Mouse (Mus musculus): ENCODE data around the gene Fjx1. TPM values are rescaled to one million over a fixed set of nuclear protein-coding genes. Genes with fewer than 3 reads are reported as not detected.
A peak's percentile ranks its signal among the peaks of the same experiment; 100 is the strongest.

Fjx1 gene
- total and polyA plus RNA-seq, 3 experiments: 0.17 to 0.55 (median 0.43) TPM

DNA sequence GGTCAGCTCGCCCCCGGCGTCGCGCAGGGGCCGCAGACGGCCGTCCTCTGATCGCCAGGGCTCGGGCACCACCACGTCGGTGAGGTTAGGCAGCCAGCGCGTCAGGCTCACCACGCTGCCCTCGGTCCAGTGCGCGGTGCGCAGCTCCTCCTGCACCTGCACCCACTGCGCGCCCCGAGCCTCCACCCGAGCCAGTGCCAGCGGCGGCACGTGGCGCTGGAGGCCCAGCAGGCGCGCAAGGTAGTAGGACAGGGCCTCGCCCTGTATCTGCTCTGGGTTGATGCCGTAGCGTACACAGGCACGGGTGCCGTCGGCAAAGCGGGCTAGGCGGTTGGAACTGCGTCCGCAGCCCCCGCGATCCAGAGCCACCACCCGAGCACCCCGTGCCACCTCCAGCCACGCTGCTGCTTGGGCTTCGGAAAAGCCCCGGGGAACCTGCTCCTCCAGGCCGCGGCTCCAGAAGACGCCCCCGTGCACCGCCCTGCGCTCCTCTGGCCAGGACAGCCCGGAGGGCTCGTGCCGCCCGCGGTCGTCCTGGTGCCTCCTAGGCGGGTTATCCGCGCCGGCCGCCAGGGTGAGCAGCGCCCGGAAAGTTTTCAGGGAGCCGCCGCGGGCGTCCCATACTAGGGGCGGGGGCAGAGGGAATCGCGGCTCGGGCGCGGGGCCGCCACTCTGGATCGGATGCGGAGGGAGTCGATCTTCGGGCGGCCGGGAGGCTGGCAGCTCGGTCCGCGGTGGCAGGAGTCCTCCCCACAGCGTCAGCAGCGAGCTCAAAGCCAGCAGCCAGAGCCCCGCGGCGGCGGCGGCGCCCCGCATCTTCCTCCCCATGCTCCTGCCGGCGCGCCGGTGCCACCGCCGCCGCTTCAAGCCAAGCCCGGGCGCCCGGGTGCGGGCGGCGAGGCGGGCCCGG, 1.3 kb downstream of the Fjx1 start:
- no peak overlapping the region for H3K27ac ChIP-seq (ENCODE audit: insufficient read depth, low read depth)
- H3K79me2 ChIP-seq (replicated peaks; ENCODE audit: control insufficient read depth, extremely low read depth, insufficient read depth, poor library complexity, severe bottlenecking): no peaks in the 10 kb centered on the region
- TF ChIP-seq JUND (conservative IDR thresholded peaks at IDR 0.05; ENCODE audit: low read depth, low read length): no peak
- no peak for TF ChIP-seq POLR2AphosphoS2 (IDR thresholded peaks at IDR 0.05; ENCODE audit: low read depth, low read length)
- no peak for TF ChIP-seq TCF12 (IDR thresholded peaks at IDR 0.05; ENCODE audit: low read depth, low read length)
- TF ChIP-seq ZC3H11A (IDR thresholded peaks at IDR 0.05; ENCODE audit: low read depth, low read length): no peak
- no peak for TF ChIP-seq RCOR1 (conservative IDR thresholded peaks at IDR 0.05; ENCODE audit: low read depth, low read length)
- TF ChIP-seq MEF2A (IDR thresholded peaks at IDR 0.05; ENCODE audit: borderline replicate concordance, low read depth, low read length): no peak
- no peak for TF ChIP-seq MAFK (IDR thresholded peaks at IDR 0.05; ENCODE audit: insufficient replicate concordance, low read length)
- no peak for TF ChIP-seq CTCF (conservative IDR thresholded peaks at IDR 0.05 in 1 of 2, IDR thresholded peaks at IDR 0.05 in 1 of 2; ENCODE audit: low read depth in 2 of 2, low read length in 2 of 2)
- no peak for TF ChIP-seq MAZ (IDR thresholded peaks at IDR 0.05; ENCODE audit: low read depth, low read length)
- TF ChIP-seq GABPA (IDR thresholded peaks at IDR 0.05; ENCODE audit: insufficient replicate concordance, low read depth, low read length): no peak
- no peak for TF ChIP-seq TBP (conservative IDR thresholded peaks at IDR 0.05; ENCODE audit: low read depth, low read length)
- no peaks in the 10 kb centered on the region for H3K36me3 ChIP-seq (replicated peaks in 1 of 2; ENCODE audit: control insufficient read depth in 1 of 2, insufficient read depth in 1 of 2, low read length in 1 of 2)
- peak overlapping the region in 1 of 3 experiments; percentile 55 for H3K4me3 ChIP-seq (replicated peaks in 1 of 3; ENCODE audit: low read depth in 2 of 3, low read length in 2 of 3, poor library complexity in 1 of 3)
- dilution Hi-C loops (cut with MboI; ENCODE audit: extremely low pct_ligation_motif_present, extremely low pct_unique_long_range_greater_than_20kb, low sequenced_read_pairs) (no loop called here), in situ Hi-C loops (cut with MboI; ENCODE audit: low pct_ligation_motif_present, low pct_unique_long_range_greater_than_20kb, low sequenced_read_pairs) (loop anchor here (10.0 kb wide), 1 partner anchor 356 kb away; no protein-coding TSS in a partner anchor)
- no peak for DNase-seq (ENCODE audit: extremely low read depth)
- H3K9me3 ChIP-seq (replicated peaks; ENCODE audit: low read length): peaks cover 11% of the 10 kb centered on the region
- no peak overlapping the region for H3K4me2 ChIP-seq (ENCODE audit: insufficient read depth, low read depth, poor library complexity, severe bottlenecking)
- H3K9ac ChIP-seq (ENCODE audit: insufficient read depth, low read depth): no peak overlapping the region
- peaks cover 0 to 8% of the 10 kb centered on the region in 2 experiments; a peak in 2 of 4 replicates for H3K4me1 ChIP-seq (ENCODE audit: control insufficient read depth in 1 of 2, insufficient read depth in 2 of 2)
- no peaks in the 10 kb centered on the region for H3K27me3 ChIP-seq (replicated peaks)

GRCm38 (mm10) chr2:102450248-102450760, 2.0 kb downstream of the Fjx1 start:
- H3K27me3 ChIP-seq (replicated peaks): no peaks in the 10 kb centered on the region

More at GRCm38 (mm10) chr2:102450248-102450760, 2.0 kb downstream of the Fjx1 start:
- TF ChIP-seq NELFE (IDR thresholded peaks at IDR 0.05; ENCODE audit: low read depth, low read length) (no peak), IRF4 (IDR thresholded peaks at IDR 0.05; ENCODE audit: low read depth, low read length) (no peak), KAT2A (IDR thresholded peaks at IDR 0.05; ENCODE audit: insufficient replicate concordance, low read length) (no peak), SMC3 (IDR thresholded peaks at IDR 0.05; ENCODE audit: low read depth, low read length) (no peak), USF2 (conservative IDR thresholded peaks at IDR 0.05; ENCODE audit: low read depth, low read length) (no peak), RAD21 (IDR thresholded peaks at IDR 0.05; ENCODE audit: low read depth, low read length) (no peak), MYC (IDR thresholded peaks at IDR 0.05; ENCODE audit: low read depth, low read length) (no peak), CHD1 (IDR thresholded peaks at IDR 0.05; ENCODE audit: low read depth, low read length) (no peak), HCFC1 (IDR thresholded peaks at IDR 0.05; ENCODE audit: low read depth, low read length) (no peak), GABPA (IDR thresholded peaks at IDR 0.05; ENCODE audit: insufficient replicate concordance, low read depth, low read length) (no peak), BHLHE40 (IDR thresholded peaks at IDR 0.05; ENCODE audit: low read depth, low read length) (no peak), MXI1 (IDR thresholded peaks at IDR 0.05; ENCODE audit: low read depth, low read length) (no peak), ZKSCAN1 (IDR thresholded peaks at IDR 0.05; ENCODE audit: borderline replicate concordance, low read depth, low read length) (no peak), E2F4 (IDR thresholded peaks at IDR 0.05; ENCODE audit: insufficient replicate concordance, low read depth, low read length) (no peak), JUN (IDR thresholded peaks at IDR 0.05; ENCODE audit: insufficient read depth, low read depth, low read length) (no peak), CTCF (conservative IDR thresholded peaks at IDR 0.05 in 1 of 2, IDR thresholded peaks at IDR 0.05 in 1 of 2; ENCODE audit: low read depth in 2 of 2, low read length in 2 of 2) (no peak), MAFK (IDR thresholded peaks at IDR 0.05; ENCODE audit: insufficient replicate concordance, low read length) (no peak), UBTF (IDR thresholded peaks at IDR 0.05; ENCODE audit: low read depth, low read length) (no peak), ELF1 (IDR thresholded peaks at IDR 0.05; ENCODE audit: low read depth, low read length) (no peak)
- in situ Hi-C loops (cut with MboI; ENCODE audit: low pct_ligation_motif_present, low pct_unique_long_range_greater_than_20kb, low sequenced_read_pairs): loop anchor here (10.0 kb wide), 1 partner anchor 356 kb away; no protein-coding TSS in a partner anchor
- dilution Hi-C loops (cut with MboI; ENCODE audit: extremely low pct_ligation_motif_present, extremely low pct_unique_long_range_greater_than_20kb, low sequenced_read_pairs): no loop called here
- Histone ChIP-seq H3K27ac (ENCODE audit: insufficient read depth, low read depth) (no peak overlapping the region), H3K4me1 (ENCODE audit: control insufficient read depth in 1 of 2, insufficient read depth in 2 of 2) (peaks cover 0 to 10% of the 10 kb centered on the region in 2 experiments; a peak in 2 of 4 replicates), H3K9ac (ENCODE audit: insufficient read depth, low read depth) (no peak overlapping the region), H3K79me2 (replicated peaks; ENCODE audit: control insufficient read depth, extremely low read depth, insufficient read depth, poor library complexity, severe bottlenecking) (no peaks in the 10 kb centered on the region), H3K36me3 (replicated peaks in 1 of 2; ENCODE audit: control insufficient read depth in 1 of 2, insufficient read depth in 1 of 2, low read length in 1 of 2) (no peaks in the 10 kb centered on the region), H3K4me2 (ENCODE audit: insufficient read depth, low read depth, poor library complexity, severe bottlenecking) (no peak overlapping the region), H3K9me3 (replicated peaks; ENCODE audit: low read length) (peaks cover 11% of the 10 kb centered on the region), H3K4me3 (replicated peaks in 1 of 3; ENCODE audit: low read depth in 2 of 3, low read length in 2 of 3, poor library complexity in 1 of 3) (no peak overlapping the region)
- DNase-seq (ENCODE audit: extremely low read depth): no peak

Data from CH12.LX (cell line).